Mouse (Mus musculus) adrenal gland, adult 2 months (tissue): Measurements from ENCODE around the gene Smpd3. TPM values are rescaled to one million over a fixed set of nuclear protein-coding genes. Genes with fewer than 3 reads are reported as not detected.
"Not testable (repeated sequence)": the region's sequence is repeated elsewhere in the genome, so short reads cannot be mapped to it uniquely, and the experiment has no call there.

ENCODE experiments used
- DNase-seq: peaks from one replicate; pipeline ENCODE4 v3.0.0; 2021
- polyA plus RNA-seq: library from polyadenylated mRNA; depleted of rRNA; stranded (reverse); fragments of >200 nt; gene quantifications from 2 replicates; pipeline ENCODE4 v1.2.3, GENCODE M21; 2012
- total RNA-seq, 2 experiments: library from RNA; stranded (reverse); gene quantifications; 2 replicates each; pipeline ENCODE4 v1.2.3; 2021

Smpd3 gene
- total and polyA plus RNA-seq, 3 experiments, result 5.4 to 13.7 (median 6.4) TPM

DNA sequence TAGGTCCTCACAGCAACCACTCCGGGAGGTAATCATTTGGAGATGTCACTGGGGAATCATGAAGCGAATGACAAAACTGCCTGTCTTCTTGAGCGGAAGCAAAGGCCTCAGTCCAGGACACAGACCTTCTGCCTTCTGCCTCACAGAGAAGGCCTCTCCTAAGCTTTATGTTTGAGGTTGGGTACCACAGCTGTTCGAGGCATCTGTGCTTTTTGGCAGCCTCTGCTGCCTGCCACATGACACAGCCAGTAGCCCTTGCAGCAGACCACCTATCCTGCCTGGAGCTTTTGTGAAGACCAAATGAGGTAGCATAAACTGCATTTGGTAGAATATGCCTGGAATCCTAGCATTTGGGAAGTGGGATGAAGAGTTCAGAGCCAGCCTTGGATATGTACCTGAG lies 11.2 kb downstream of the Smpd3 start:
- DNase-seq, result no peak

DNA sequence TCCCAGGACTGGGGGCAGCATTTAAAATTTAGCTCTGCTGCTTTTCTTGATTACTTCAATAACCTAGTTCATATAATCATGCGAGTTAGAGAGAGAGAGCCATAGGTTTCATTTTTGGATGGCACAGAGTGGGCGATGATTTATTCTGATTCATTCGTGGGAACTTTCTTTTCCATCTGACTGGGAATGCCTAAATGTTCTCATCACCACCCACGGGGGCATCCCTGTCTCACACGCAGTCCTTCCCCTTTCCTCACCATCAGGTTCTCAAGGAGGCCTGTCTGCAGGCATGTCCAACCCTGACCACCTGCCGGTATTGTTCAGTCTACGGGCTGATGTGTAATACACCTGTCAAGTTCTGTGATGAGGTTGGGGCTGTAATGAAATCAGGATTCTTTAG lies 16.4 kb downstream of the Smpd3 start:
- no peak for DNase-seq

DNA sequence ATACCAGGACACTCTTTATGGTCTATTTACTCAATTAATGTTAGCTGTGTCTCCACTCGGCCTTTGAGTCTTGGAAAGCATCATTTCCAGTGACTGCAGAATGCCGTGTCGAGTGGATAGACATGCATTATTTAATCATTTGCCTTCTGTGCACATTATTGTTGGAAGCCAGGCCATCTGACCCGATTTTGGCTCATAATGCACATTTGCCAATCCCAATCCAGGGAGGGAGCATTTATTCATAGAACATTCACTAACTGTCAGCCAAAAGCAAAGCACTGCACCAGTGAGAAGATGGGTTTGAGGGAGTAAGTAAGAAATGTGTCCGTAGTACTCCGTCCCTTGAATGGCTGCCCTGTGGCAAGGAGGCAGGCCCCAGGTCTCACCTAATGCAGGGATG lies 17.8 kb downstream of the Smpd3 start:
- DNase-seq, result no peak

DNA sequence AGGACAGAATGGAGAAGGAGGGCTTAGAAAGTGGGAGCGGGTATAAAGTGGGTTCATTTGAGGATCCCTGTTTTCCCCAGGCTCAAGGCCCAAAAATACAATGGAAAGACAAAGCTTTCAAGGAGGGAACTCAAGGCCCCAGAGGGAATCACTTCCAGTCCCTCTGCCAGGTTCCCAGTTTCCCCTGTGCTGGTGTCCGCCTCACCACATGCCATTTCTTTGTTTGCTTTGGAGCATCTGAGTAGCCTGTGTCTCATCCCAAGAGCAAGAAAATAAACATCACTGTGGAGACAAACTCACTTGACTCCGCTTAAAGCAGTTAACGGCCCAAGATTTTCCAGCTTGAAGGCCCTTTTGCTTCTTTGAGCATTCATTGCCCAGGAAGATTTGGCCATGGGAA lies 20.7 kb downstream of the Smpd3 start:
- DNase-seq, result no peak

DNA sequence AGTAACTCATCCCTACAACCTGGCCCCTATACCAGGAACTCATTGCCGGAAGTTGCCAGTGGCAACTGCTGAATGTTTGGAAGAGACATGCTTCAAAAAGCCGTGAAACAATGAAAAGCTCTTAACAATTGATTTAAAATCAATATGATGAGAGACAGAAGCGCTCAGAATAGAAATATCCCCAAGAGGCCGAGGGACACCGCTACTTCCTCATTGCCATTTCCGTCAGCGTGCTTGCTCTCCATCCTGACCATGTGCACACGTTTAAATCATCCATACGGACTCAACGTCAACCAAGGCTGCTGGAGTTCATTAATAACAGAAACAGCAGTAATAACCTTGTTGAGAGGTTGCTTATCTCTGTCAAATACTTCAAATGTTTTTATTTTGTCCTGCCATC lies 21.3 kb downstream of the Smpd3 start:
- DNase-seq, result no peak

DNA sequence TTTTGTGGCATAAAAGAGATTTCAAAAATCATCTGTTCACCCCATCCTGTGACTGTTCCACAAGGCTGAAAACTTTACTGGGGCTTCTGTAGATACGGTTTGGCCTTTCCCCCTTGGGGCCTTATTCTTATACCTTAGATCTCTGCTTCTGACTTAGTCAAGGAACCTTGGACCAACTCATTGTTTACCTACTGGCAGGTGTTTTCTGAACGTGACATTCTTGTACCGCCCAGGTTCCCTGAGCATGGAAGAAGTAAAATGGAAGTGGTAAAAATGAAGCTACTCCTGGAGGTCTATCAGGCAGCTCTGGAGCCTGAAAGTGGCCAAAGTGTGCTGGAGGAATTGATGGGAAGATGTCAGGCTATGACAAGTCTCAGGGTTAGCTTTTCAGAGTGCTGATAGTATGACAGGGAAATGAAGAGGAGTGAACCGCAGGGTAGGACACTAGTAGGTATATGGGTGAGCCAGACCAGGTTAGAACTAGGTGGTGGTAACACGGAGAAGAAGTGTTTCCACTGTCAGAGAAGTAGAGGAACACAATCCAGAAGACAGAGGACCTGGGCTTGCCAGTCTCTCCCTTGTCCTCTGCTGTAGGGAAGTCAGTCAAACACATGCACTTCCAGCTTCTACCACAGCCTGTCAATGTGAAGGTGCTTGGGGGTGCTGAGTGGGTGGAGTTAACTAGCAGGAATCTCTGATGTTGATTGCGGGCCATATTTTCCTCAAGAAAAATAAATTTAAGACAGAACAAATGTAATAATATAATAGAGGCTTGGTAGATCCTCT lies 22.2 kb downstream of the Smpd3 start:
- no peak for DNase-seq

DNA sequence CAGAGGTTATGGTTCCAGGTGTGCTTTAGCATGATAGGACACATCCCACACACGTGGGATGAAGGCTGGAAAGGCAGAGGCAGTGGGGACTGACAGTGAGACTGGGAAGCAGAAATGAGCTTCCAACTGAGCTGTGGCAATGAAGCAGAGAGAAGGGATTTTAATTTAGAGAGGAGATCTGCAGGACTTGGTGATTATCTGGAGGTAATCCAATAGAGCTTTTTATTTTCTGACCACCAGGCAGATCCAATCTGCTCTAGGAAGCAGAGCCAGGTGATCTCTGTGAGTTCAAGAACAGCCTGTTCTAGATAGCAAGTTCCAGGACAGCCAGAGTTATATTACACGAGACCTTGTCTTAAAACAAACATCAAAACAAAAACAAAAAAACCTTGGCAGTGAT lies 24.0 kb downstream of the Smpd3 start:
- DNase-seq, result no peak

DNA sequence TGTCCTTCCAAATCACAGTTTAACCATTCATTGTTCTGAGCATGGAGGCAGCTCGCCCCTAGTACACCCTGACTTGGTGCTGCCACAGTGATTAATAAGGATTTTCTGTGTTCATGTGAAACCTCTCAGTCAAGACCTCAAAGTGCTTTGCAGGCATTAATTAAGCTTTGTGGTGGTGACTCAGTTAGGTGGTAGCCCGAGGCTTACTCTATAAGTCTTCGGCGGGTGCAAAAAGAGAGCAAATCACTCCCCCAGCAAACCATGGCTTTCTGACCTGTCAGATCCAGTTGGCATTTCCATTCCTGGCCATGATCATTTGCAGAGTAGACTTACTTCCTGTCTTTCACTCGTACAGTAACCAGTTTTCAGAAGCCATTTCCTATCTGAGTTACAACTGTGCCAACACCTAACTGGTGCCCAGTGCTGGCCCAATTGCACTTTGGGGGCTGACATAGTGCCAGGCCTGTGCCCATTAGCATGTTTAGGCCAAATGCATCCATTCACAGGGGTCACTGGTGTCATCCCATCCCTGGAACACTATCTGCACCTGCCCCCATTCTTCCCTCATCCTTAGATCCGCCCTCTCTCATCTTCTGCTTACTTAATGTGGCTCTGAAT lies 24.6 kb downstream of the Smpd3 start:
- DNase-seq, result no peak

DNA sequence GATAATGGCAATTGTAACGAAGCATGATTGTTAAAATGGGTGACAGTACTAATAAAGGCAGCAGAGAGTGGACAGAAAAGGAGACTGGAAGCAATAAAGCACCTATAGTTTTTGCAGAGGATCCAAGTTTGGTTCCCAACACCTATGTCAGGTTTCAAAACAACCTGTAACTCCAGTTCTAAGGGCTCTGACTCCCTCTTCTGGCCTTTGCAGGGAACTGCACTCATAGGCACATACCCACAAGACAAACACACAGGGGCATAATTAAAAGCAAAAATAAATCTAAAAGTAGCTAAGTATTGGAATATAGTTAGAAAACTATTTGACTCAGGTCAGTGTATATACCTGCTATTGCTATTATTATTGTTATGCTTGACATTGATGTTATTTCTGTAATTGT lies 25.8 kb downstream of the Smpd3 start:
- DNase-seq, result no peak

DNA sequence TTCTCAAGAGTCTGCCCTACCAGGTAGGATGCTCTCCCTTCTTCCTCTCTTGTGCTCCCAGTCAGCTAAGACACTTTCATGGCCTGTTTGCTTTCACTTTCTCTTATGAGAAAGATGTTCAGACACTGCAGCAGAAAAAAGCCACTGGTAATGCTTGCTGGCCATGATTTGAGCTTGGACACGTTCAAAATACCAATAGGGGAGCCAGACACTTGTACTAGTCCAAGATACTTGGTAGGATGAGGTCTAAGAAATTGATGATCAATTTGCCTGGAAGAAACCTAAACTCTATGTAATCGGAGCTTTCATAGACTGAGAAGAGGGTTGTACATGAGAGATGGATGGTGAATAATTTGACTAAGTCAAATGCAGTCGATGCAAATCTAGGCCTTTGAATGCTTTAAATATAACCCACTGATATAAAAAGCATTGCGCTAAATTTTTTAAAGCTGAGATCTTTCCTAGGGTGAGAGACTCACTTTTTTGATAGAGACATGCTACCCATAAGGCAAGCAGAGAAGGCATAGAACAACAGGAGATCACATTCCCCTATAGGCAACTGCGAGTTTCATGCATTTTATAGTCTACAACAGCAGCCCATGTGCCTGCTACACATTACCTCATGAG lies 27.6 kb downstream of the Smpd3 start:
- no peak for DNase-seq

DNA sequence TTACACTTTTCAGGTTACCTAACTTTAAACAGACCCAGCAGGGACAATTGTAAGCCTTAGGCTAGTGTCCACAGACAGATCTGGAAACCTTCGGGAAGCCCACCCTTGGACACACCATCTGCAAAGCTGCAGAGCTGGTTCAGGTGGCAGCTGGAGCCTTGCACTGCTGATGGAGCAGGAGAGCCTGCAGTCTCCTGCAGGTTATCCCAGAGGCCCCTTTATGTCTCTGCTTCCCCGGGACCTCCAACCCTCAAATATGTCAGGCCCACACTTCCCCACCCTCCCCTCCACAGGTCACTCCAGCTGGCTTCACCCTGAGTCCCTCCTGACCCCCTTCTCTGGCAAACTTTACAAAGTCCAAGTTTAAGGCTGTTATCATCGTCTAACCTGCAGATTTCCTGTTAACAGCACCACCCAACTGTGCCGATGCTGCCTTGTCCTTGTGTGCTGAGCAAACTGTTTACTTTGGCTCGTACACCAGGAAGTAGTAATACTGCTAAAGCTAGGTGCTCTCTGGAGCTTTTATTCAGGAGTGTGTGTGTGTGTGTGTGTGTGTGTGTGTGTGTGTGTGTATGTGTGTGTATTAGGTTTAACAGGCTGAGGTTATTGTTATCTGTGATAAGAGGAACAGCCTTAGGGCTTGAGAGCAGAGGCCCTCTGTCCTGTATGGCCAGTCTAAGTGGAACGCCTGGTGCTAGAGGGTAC lies 29.6 kb downstream of the Smpd3 start:
- DNase-seq, result peak; percentile 56

DNA sequence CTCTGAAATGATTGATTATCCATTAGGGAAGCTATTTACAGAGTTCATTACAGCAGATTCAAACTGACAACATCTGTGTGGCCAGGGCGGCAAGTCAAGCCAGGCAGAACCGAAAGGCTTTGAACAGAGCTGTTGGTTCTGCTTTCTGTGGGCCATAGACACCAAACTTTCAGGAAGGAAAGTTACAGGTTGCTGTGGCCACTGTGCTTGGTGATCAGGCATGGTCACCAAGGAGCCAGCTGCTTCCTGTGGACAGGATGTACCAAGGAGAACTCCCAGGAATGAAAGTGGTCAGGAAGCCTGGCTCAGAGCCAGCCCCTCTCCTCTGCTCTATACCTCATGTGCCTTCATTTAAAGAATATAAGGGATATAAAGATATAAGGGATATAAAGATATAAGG lies 30.2 kb downstream of the Smpd3 start:
- DNase-seq, result no peak

DNA sequence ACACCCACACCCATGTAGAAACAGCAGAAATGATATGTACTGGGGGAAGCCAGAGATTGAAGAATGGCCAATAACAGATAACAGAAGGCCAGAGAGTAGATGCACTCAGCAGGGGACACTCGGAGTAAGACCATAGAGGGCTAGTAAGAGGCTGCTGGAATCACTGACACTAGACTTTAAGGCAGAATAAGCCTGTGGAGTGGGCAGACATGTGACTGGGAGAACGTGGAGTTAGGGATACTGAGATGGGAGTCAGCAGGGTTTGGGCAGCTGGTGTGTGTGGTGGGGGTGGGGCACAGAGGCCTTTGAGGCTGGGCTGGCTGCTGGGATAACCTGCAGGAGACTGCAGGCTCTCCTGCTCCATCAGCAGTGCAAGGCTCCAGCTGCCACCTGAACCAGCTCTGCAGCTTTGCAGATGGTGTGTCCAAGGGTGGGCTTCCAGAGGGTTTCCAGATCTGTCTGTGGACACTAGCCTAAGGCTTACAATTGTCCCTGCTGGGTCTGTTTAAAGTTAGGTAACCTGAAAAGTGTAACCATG lies 31.0 kb downstream of the Smpd3 start:
- not testable (repeated sequence) for DNase-seq

DNA sequence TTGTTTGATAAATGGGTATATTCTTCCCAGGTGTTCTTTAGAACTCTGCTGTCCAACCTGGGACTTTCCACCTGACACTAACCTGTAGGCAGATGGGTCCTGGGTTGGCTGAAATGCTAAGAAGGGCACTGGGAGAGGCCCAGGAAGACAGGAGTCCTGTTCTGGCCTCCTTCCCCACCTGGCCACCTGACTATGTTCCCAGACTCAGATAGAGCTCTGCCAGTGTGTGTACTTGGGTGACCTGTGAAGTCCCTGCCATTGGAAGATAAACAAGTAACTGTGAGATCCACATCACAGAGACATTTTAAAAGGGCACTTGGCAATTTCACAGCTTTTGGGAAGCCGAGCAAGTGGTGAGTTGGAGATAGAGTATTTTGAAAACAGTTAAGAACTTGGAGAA lies 31.7 kb downstream of the Smpd3 start:
- DNase-seq, result no peak

DNA sequence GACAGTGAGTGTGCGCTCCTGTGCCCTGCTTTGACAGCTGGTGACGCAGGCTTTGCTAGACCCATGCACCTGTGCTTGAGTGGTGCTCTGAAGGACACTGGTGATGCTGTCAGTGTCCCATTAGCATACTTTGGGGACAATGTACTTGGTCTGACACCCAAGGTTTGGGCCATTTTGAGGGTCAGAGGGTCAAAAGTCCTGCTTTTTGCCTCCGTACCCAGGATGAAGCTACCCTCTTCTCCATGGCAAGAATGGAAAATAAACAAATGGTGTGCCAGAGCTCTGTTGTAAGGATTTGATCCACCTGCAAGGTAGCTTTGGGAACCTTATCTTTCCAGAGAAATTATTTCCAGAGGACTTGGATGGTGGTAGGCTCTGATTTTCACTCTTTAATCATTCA lies 32.5 kb downstream of the Smpd3 start:
- DNase-seq, result no peak

DNA sequence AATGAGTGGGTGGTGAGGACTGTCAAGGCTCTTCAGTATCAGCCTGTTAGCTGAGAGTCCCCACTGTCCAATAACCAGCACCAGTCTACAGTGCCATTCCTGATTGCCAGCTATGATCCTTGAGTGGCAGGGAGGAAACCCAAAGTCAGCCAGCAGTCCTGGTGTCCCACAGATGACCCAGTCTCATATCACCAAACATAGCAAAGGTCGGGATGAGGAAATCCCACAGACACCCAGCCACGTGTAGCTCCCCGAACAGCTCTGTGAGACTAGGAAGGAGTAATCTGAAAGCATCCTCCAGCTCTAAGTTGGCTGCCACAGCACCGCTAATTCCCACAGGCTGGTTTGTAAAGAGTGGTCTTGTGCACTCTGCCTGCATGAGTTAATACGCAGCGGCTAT lies 33.5 kb downstream of the Smpd3 start:
- no peak for DNase-seq

DNA sequence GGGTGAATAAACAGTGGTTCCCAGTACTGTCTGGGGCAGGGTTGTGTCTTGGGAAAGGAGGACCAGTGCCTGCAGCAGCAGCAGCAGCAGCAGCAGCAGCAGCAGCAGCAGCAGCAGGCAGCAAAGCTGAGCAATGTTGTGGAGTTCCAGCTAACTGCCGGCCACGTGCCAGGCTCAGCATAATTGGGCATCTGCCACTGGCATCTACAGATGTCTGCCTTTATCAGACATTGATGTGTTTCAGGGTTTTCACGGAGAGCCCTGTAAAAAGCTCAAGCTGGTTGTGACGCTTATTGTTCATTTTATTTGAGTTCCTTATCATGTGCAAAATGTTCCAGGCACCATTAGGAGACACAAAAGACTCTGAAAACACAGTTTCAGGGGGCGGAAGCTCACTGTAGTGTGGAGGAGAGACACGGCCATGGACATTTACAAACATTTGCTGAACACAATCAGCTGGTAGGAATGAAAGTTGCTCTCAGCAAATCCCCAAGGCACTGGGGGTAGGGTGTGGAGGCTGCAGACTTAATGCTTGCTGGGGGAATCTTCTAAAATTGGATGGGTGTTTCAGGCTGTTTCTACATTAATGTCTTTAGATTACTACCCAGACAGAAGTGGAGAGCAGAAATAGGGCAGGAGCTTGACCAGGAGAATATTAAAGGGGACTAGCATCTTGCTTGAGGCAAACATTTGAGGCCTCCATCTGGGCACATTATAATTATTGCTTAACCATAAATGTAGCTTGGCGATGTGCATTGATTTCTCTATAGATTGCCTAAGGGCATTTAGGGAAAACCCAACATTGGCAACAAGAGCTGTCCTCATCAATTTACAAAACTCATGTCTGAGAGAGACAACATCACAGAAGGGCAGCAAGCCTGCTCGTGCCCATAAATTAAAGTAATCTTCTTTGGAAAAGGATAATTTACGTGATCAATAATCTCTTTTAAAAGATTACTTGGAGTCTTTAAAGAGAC lies 36.8 kb downstream of the Smpd3 start:
- DNase-seq, result no peak

DNA sequence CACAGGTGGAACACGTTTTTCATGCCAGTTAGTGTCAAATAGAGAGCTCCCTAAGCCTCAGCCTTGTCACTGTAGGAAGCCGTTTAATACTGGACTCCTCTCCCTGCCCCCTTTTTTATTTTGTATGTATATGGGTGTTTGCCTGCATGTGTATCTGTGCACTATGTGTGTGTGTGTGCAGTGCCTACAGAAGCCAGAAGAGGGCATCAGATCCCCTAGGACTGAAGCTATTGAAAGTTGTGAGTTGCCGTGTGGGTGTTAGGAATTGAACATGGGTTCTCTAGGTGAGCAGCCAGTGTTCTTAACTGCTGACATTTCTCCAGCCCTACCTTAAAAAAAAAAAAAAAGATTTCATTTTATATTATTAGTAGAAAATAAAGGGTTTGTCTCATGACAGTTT lies 38.1 kb downstream of the Smpd3 start:
- no peak for DNase-seq

DNA sequence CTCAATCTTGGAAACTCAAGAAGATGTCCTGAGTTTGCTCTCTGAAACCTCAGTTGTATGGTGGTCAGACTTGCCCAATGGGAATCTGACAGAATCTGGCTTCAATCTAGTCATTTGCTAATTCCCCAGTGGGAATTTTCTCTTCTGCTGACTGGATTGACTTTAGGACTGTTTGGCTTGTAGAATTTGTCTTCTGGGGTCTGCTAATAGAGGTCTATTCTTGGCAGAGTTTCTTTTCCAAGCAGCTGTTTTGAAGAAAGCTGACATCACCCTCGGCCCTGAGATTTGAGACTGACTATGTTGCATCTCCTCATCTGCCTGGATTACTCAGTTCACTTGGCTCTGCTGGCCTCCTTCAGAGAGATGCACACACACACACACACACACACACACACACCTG lies 38.9 kb downstream of the Smpd3 start:
- DNase-seq, result no peak

DNA sequence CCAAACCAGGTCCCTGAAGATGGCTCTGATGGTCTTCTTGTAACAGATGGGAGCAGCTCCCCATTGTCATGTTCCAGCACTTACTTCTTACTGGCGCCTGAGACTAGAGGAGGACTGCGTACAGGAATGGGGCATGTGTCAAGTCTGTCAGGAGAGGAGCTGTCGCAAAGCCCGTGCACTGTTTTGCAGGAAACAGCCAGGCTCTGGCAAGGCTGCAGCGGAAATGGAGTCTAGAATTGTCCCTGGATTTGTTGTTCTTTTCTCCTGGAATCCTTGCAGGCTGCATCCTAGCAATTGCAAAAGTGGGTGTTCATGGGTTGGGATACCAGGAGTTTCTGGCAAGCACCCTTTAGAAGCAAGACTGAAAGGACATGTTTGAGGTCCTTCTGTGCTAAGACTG lies 39.5 kb downstream of the Smpd3 start:
- DNase-seq, result no peak
